Mouse (Mus musculus): Measurements from ENCODE around the gene Mob3b.

Gene Mob3b

DNA sequence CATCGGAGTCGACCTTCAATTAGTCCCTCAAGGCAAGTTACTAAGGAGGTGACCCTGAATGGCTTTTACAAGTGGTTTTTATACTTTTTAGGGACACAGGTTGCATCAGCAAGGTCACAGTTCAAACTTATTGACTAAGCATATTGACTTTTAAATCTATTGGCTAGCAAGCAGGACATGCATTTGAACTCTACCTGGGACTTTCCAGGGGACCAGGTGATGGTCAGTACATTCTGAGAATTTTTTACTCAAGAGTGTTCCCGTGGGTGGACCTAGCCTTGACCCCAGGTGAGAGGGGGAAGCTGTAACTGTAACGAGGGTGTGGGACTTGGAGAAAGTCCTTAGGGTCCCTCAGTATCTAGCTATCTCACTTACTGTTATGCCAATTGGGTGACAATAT lies 256.1 kb downstream of the Mob3b start:
- in situ Hi-C loops (cut with MseI, MboI) = no loop called here

DNA sequence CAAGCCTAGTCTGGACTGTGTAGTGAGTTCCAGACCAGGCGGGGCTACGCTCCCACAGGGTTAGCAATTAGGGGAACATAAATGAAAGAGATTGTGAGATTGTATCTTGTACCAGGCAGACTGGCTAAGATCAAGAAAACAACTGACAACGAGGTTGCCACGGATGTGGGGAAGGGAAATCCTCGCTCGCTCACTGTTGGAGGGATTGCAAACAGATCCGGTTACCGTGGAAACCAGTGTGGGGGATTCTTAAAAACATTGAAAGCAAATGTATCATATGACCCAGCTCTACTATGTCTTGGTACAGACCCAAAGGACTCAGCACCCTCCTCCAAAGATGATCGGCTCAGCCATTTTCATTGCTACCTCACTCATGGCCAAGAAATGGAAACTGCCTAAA lies 257.1 kb downstream of the Mob3b start:
- in situ Hi-C loops (cut with MseI, MboI) = no loop called here

DNA sequence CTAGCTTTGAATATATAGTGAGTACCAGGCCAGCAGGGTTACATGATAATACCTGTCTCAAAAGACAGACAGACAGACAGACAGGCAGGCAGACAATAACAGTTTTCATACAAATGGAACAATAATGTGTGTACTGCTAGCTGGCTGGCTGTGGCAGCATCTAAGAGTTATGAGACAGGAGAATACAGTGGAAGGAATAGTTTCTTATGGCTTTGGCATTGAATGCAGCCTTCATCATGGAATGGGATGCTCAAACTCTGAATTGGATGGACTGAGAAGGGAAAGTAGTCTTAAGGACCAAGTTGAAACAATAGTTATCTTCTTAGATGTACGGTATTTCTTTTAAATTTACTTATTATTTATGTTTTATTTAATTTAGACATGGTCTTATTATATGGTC lies 258.0 kb downstream of the Mob3b start:
- in situ Hi-C loops (cut with MseI, MboI) = no loop called here

Data from mouse trophoblast stem cell (cell line).